Comparison of ENCODE assay signal across 9 mouse cellular contexts in the genomic region with DNA sequence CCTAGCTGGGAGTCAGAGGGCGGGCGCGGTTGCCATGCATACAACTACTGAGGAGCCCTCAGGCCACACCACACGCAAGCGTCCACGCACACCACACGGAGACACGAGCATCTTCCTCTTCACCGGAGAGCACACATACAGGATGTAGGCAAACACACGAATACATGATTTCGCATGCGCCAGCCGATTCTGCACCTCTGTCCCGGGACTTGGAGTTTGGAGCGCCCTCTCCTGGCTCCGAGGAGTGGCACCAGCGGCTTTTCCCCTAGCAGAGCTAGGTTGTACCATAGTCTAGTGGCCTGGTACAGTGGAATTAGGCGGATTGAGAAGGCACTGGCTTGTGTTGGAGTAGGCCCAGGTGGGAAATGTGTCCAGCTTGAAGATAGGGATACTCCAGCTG. TPM values are rescaled to one million over a fixed set of nuclear protein-coding genes. Genes with fewer than 3 reads are reported as not detected.
DNase-seq lines count a peak whose midpoint lies in the region; ATAC-seq lines count a peak whose summit lies in the region.
"Had no signal": no experiment of that assay in that cellular context is flagged by ENCODE, and none has a peak within 500 bp of the region (broad histone marks: within the 10 kb centered on the region; RNA-seq: fewer than 3 reads in every experiment).

No protein-coding gene starts in this region.

- WGBS in forebrain, embryonic 15.5 days: 9% methylated on average over 18 of the region's 18 CpGs
- 10% methylated on average over 18 of the region's 18 CpGs for WGBS in hindbrain, embryonic 14.5 days
- WGBS in midbrain, embryonic 11.5 days: 8% methylated on average over 18 of the region's 18 CpGs

- intact Hi-C loops in left cerebral cortex, postnatal 4 days (cut with DNase I): loop anchor here (5.0 kb wide), 1 partner anchor 35 kb away; no protein-coding TSS in a partner anchor

- H3K27me3 ChIP-seq in forebrain, embryonic 15.5 days: no peaks in the 10 kb centered on the region; the same call in 1 of the 2 replicates
- H3K27me3 ChIP-seq in hindbrain, embryonic 14.5 days (ENCODE audit: control insufficient read depth, insufficient read depth, low read length): no peaks in the 10 kb centered on the region
- H3K27me3 ChIP-seq in midbrain, embryonic 11.5 days (ENCODE audit: control insufficient read depth, insufficient read depth, low read length): no peaks in the 10 kb centered on the region

- H3K36me3 ChIP-seq in forebrain, embryonic 15.5 days: no peaks in the 10 kb centered on the region
- no peaks in the 10 kb centered on the region for H3K36me3 ChIP-seq in hindbrain, embryonic 14.5 days (replicated peaks; ENCODE audit: control insufficient read depth, insufficient read depth)
- H3K36me3 ChIP-seq in midbrain, embryonic 11.5 days (ENCODE audit: control insufficient read depth, insufficient read depth, low read length): no peaks in the 10 kb centered on the region

- no peaks in the 10 kb centered on the region for H3K9me3 ChIP-seq in forebrain, embryonic 15.5 days
- H3K9me3 ChIP-seq in hindbrain, embryonic 14.5 days (ENCODE audit: control insufficient read depth, low read length): no peaks in the 10 kb centered on the region
- no peaks in the 10 kb centered on the region for H3K9me3 ChIP-seq in midbrain, embryonic 11.5 days (ENCODE audit: control insufficient read depth, low read length)

- no peak overlapping the region for H3K9ac ChIP-seq in forebrain, embryonic 15.5 days (replicated peaks)
- H3K9ac ChIP-seq in hindbrain, embryonic 14.5 days: 0 out of 2 replicates have a peak overlapping the region, but pooled peaks have one; percentile 8
- H3K9ac ChIP-seq in midbrain, embryonic 11.5 days (ENCODE audit: low read length): peak overlapping the region; percentile 55

- H3K27ac ChIP-seq in forebrain, embryonic 15.5 days (replicated peaks): no peak overlapping the region
- no peak overlapping the region for H3K27ac ChIP-seq in hindbrain, embryonic 14.5 days
- H3K27ac ChIP-seq in midbrain, embryonic 11.5 days (ENCODE audit: low read depth, low read length): no peak overlapping the region
- H3K27ac ChIP-seq: macrophage had no signal

- H3K4me2 ChIP-seq in forebrain, embryonic 15.5 days (replicated peaks): peak overlapping the region; percentile 42
- H3K4me2 ChIP-seq in hindbrain, embryonic 14.5 days (replicated peaks): peak overlapping the region; percentile 38
- H3K4me2 ChIP-seq in midbrain, embryonic 11.5 days: peak overlapping the region; percentile 48

- H3K4me3 ChIP-seq in forebrain, embryonic 15.5 days: peak overlapping the region; percentile 25
- no peak overlapping the region for H3K4me3 ChIP-seq in hindbrain, embryonic 14.5 days (replicated peaks; ENCODE audit: low read length)
- peak overlapping the region; percentile 14; the same call in 1 of the 2 replicates for H3K4me3 ChIP-seq in midbrain, embryonic 11.5 days (ENCODE audit: low read depth, low read length)

- DNase-seq in MEL-GATA-1-ER (ENCODE audit: extremely low read depth, low read depth): peak; percentile 40
- DNase-seq in c-Kit-positive CD71-positive TER-119-negative erythroid progenitor cells, embryonic 14.5 days (ENCODE audit: low read depth): peak; percentile 40
- peak; percentile 83 for DNase-seq in hindbrain, embryonic 14.5 days (ENCODE audit: low spot score)
- peak; percentile 76 for DNase-seq in left cerebral cortex, postnatal 4 days
- DNase-seq in midbrain, embryonic 11.5 days (ENCODE audit: low spot score, missing footprints): peak; percentile 95
- DNase-seq in spleen, adult 12 weeks (ENCODE audit: low spot score): peak; percentile 17

- no peak for ATAC-seq in forebrain, embryonic 15.5 days (replicated peaks)
- peak; percentile 43; the same call in 1 of the 2 replicates for ATAC-seq in hindbrain, embryonic 14.5 days (ENCODE audit: low FRiP score)
- ATAC-seq in midbrain, embryonic 11.5 days (ENCODE audit: low FRiP score): peak; percentile 63
- ATAC-seq in erythroid progenitor cell, adult 5-6 weeks (replicated peaks; ENCODE audit: low FRiP score, poor library complexity, severe bottlenecking): no peak

- H3K4me1 ChIP-seq in forebrain, embryonic 15.5 days: peaks cover 7% of the 10 kb centered on the region
- no peaks in the 10 kb centered on the region for H3K4me1 ChIP-seq in hindbrain, embryonic 14.5 days (replicated peaks; ENCODE audit: control insufficient read depth, insufficient read depth, low read length)
- H3K4me1 ChIP-seq in midbrain, embryonic 11.5 days (ENCODE audit: control insufficient read depth, insufficient read depth, low read length): peaks cover 3% of the 10 kb centered on the region; the same call in 1 of the 2 replicates

RNA-seq across cellular contexts. Expression of a gene that starts 11.0 kb away (rescaled TPM):
- polyA plus RNA-seq in forebrain, embryonic 15.5 days (2015; fragmentation: Nextera tagmentation; extraction: Ambion mirVana): not detected in 2 replicates
- polyA plus RNA-seq in hindbrain, embryonic 14.5 days (2014; fragmentation: Nextera tagmentation; extraction: Ambion mirVana): not detected in 2 replicates
- not detected for total RNA-seq in left cerebral cortex, postnatal 4 days (2021)
- polyA plus RNA-seq in midbrain, embryonic 11.5 days (2014; fragmentation: Nextera tagmentation; extraction: Ambion mirVana): not detected in 2 replicates
- not detected in 2 replicates for total RNA-seq in erythroid progenitor cell, adult 5-6 weeks (2015; ENCODE audit: low replicate concordance)
- total RNA-seq in erythroid progenitor cell, adult 5-6 weeks (2017; ENCODE audit: low replicate concordance): not detected in 2 replicates
- polyA plus RNA-seq: macrophage had no signal

RNA-seq across cellular contexts. Expression of a gene that starts 24.6 kb away (rescaled TPM):
- polyA plus RNA-seq in forebrain, embryonic 15.5 days (2015; fragmentation: Nextera tagmentation; extraction: Ambion mirVana): not detected in 2 replicates
- polyA plus RNA-seq in hindbrain, embryonic 14.5 days (2014; fragmentation: Nextera tagmentation; extraction: Ambion mirVana): not detected in 2 replicates
- total RNA-seq in left cerebral cortex, postnatal 4 days (2021): not detected
- polyA plus RNA-seq in midbrain, embryonic 11.5 days (2014; fragmentation: Nextera tagmentation; extraction: Ambion mirVana): not detected in 2 replicates
- not detected in 2 replicates for total RNA-seq in erythroid progenitor cell, adult 5-6 weeks (2015; ENCODE audit: low replicate concordance)
- total RNA-seq in erythroid progenitor cell, adult 5-6 weeks (2017; ENCODE audit: low replicate concordance): 0.68 TPM in 1 of 2 replicates, not detected in the other

RNA-seq across cellular contexts. Expression of a gene that starts 54.1 kb away (rescaled TPM):
- 78.9 and 82.4 TPM in 2 replicates for polyA plus RNA-seq in forebrain, embryonic 15.5 days (2015; fragmentation: Nextera tagmentation; extraction: Ambion mirVana)
- polyA plus RNA-seq in hindbrain, embryonic 14.5 days (2014; fragmentation: Nextera tagmentation; extraction: Ambion mirVana): 82.6 and 95.8 TPM in 2 replicates
- total RNA-seq in left cerebral cortex, postnatal 4 days (2021): 10 to 100 TPM; 51.8 to 57.5 TPM
- polyA plus RNA-seq in midbrain, embryonic 11.5 days (2014; fragmentation: Nextera tagmentation; extraction: Ambion mirVana): 63.4 and 71.7 TPM in 2 replicates
- total RNA-seq in erythroid progenitor cell, adult 5-6 weeks (2015; ENCODE audit: low replicate concordance): 17.2 and 20.9 TPM in 2 replicates
- total RNA-seq in erythroid progenitor cell, adult 5-6 weeks (2017; ENCODE audit: low replicate concordance): 7.9 and 8.3 TPM in 2 replicates

Comparison
In these comparisons a context has a peak if more than half of its experiments do, and no peak if none do; other contexts are left out.
1. DNase-seq: peak in every context shown above with its lines; median percentile 95 in midbrain, embryonic 11.5 days; 83 in hindbrain, embryonic 14.5 days; 76 in left cerebral cortex, postnatal 4 days; 40 in MEL-GATA-1-ER; 40 in c-Kit-positive CD71-positive TER-119-negative erythroid progenitor cells, embryonic 14.5 days; 17 in spleen, adult 12 weeks.
2. ATAC-seq: peak in hindbrain, embryonic 14.5 days (single experiment) and midbrain, embryonic 11.5 days (single experiment); none in forebrain, embryonic 15.5 days (single experiment) and erythroid progenitor cell, adult 5-6 weeks (single experiment).
3. Peak in every context shown above with its lines, with median percentiles within 50 percentile points of each other: H3K4me2 ChIP-seq.